Mouse (Mus musculus) ES-E14 (cell line): ENCODE results near the gene Ctnnbl1.

Experiments
- CHD2 ChIP-seq: IDR thresholded peaks from 2 replicates; pipeline ENCODE4 v1.6.1; 2014; ENCODE audit warnings: mild to moderate bottlenecking, low read depth, low read length, inconsistent platforms
- HCFC1 ChIP-seq: IDR thresholded peaks from 2 replicates; pipeline ENCODE4 v1.6.1; 2012; ENCODE audit warnings: low read length, inconsistent platforms, borderline replicate concordance; ENCODE audit not compliant: insufficient read depth
- MAFK ChIP-seq: IDR thresholded peaks from 2 replicates; pipeline ENCODE4 v1.6.1; 2014; ENCODE audit warnings: mild to moderate bottlenecking, low read depth, low read length, inconsistent platforms; ENCODE audit not compliant: insufficient read depth
- ZC3H11A ChIP-seq: IDR thresholded peaks from 2 replicates; pipeline ENCODE4 v1.6.1; 2012; ENCODE audit warnings: low read depth, mild to moderate bottlenecking, inconsistent platforms, low read length, borderline replicate concordance
- ZNF384 ChIP-seq: IDR thresholded peaks from 2 replicates; pipeline ENCODE4 v1.6.1; 2012; ENCODE audit warnings: low read depth, low read length, inconsistent platforms

DNA sequence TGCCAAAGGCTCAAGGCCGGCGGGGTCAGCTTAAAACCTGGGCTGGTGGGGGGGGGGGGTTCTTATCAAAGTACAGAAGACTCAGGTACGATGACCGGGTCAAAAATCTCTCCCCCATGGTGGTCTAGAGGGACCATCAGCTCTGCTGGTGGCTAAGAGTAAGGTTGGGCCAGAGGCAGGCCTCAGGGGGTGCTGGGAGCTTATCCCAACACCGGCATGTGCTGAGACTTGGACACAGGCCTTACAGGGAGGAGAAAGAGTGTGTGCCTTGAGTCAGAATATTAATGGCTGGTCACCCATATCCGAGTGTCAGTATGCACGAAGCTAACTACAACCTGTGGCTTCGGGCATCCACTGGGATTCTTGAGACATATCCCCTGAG lies 31.4 kb upstream of the Ctnnbl1 start:
- TF ChIP-seq MAFK: no peak
- TF ChIP-seq ZC3H11A: no peak
- no peak for TF ChIP-seq ZNF384
- TF ChIP-seq CHD2: no peak
- no peak for TF ChIP-seq HCFC1
